Mouse (Mus musculus) kidney, adult 9 months (tissue): ENCODE measurements around the gene Gclc.

Experiments
- DNase-seq: peaks from one replicate; pipeline ENCODE4 v3.0.0; 2022

Gclc gene

DNA sequence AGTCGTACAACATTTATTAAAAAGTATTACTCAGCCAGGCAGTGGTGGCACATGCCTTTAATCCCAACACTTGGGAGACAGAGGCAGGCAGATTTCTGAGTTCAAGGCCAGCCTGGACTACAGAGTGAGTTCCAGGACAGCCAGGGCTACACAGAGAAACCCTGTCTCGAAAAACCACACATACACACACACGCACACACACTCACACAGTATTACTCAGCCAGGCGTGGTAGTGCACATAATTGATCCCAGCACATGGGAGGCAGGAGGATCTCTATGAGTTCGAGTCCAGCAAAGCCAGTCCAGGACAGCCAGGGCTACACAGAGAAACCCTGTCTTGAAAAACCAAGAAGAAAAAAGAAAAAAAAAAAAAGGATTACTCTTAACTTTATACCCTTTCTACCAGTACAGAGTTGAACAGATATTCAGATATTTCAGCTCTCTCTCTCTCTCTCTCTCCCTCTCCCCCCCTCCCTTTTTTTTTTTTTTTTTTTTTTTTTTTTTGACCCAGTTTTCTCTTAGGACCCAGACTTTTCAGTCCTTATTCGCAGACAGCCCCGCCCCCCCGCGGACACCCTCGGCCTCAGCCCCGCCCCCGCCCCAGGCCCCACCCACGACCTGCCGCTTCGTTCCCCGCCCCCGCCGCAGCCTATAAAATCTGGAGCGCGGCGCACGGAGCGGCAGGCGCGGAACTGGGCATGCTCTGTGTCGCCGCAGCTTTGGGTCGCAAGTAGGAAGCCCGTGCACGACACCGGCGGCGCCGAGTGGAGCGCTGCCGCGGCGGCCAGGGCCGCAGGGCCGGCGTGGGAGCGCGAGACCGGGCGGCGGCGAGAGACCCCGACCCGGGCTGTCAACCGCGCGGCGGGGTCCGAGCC lies at the start of gene Gclc:
Gene Gclc, plus strand, starts transcription at position 683 of the 875 bp plus-strand sequence.
- DNase-seq: peak; percentile 94

DNA sequence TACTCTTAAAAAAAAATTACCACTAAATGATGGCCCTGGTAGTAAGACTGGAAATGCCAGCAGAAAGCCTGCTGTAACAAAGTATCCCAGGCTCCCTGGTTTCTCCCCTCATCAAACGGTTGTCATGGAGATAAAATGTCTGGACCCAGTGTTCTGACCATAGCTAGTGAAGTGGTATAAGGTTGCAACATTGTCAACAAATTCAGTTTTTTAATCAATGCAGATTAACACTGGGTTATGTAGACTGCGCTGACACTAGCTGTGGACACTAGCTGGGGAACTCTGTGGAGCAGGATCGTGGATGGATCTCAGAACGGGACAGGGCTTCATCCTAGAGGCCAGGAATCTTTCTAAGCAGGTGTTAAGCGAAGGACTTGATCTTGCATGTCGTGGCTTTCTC lies 47.8 kb upstream of the Gclc start:
- DNase-seq: no peak

DNA sequence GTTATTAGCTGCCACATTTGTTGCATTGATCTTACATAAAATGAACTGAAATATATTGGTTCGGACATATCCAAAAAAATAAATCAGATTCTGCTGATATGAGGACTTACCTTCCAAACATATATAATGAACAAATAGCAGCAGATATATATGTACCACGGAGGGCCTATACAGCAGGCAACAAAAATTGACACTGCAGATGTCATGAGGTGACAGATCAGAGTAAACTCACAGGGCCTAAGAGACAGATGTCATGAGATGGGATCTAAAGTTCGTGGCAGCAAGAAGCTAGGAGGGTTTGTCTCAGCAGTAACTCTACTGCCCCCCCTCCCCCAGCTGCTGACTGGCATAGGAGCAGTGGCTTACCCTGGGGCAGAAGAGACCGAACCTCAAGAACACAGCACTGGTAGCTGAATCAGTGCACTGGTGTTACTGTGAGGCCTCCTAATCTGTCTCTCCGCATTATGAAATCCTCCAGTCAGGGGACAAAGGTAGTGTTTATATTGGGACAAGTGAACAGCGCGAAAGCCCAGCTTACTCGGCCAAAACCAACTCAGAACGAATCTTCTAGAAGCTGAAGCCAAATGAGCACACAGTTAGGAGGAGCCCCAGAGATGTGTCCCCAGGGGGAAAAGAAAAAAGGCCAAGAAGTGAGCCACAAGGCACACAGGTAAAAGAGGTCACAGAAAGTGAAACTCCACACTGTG lies 46.7 kb upstream of the Gclc start:
- DNase-seq: peak; percentile 38

DNA sequence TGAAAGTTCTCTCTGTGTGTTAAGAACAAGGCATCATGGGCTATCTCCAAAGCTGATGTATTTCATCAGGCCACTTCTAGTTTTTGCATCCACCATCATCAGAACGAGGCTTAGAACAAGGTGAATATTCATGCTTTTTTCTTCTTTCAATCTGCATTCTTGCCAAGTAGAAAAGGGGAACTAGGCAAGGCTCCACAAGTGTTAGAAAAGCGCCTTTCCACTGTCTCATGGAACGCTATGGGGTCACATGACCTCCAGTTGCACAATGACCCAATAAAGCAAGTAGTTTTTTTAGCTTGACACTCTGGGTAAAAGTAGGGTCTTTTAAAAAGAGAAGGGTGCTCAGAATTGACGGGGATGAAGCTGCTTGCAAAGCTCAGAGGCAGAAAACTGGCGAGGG lies 45.4 kb upstream of the Gclc start:
- no peak for DNase-seq

DNA sequence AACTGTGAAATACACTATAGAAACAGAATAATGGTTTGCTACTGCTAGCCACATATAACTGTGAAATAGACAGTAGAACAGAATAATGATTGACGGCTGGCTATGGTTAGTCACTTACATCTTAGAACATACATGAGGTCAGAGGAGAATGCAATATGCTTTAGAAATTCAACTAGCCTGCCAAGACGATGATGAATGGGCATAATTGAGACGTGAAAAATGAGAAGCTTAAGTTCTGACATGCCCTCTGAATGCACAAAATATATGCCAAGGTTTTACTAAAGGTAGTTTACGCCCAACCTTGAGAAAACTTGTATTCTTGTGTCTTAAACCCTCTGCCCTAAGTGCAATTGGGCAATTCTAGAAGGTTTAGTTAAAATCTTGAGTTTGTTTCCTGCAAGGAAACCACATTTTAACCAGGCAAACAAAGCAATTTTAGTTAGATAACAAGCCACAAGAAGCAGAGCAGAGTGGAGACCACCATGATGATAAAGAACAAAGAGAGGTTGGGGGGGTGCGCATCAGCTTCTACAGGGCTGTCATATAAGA lies 43.2 kb upstream of the Gclc start:
- DNase-seq: no peak

DNA sequence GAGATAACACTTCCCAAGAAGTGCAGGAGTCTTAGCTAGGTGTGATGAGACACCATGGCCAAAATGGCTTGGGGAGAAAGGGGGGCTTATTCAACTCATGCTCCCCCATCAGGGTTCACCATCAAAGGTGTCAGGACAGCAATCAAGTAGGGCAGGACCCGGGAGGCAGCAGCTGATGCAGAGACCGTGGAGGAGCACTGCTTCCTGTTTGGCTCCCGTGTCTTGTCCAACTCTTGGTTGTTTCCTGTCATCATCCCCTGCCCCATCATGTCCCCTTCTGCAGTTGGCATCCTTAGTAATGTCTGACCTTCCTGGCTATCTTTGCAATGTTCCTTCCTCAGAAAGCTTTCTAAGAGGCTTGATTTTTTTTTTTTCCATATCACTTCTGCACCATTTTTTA lies 41.5 kb upstream of the Gclc start:
- DNase-seq: no peak

DNA sequence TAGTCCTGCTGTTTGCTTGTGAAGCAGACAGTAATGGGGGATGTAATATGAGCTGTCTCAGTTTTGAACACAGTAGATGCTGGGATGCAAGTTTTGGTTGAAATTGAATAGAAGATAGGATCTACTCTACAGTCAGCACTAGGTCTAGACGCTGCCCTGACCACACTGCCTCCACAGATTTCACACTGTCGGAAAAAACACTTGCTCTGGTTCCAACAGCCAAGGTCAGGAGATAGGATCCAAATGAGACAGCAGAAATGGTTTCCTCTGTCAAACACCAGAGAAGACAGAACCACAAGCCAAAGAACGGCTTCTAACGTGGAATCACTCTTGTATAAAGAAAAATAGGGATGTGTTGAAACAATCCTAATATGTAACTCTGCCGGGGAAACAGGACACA lies 41.0 kb upstream of the Gclc start:
- DNase-seq: no peak

DNA sequence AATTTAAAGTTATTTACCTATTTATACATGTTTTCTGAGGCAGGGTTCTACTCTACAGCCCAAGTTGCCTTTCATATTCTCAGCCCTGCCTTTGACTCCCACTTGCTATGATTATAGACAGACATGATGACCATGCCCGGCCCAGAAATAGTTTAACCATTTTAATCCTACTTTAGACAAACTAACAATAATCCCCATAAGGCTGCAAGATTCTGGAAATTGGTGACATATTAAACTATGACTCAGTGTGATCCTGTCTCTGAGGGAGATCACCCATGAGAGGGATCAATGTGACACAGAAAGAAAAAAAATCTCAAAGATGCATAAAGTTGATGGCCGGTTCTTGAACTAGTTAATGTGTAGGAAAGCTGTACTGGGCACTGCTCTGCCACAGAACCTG lies 39.1 kb upstream of the Gclc start:
- peak; percentile 62 for DNase-seq

DNA sequence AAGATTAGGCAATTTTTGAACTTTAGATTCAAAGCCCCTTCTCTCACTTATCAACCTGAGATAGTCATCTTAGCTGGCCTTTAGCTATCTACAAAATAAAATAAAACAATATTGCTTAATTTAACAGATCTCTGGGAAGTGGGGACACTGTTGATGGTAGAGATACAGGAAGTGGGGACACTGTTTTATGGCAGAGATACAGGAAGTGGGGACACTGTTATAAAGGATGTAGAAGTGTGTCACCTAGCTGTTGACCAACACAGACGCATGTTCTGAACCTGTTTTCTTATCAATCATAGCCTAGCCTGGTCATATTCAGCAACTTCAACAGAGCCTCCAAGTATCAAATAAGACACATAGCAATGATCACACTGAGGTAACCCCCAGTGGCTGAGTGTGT lies 38.3 kb upstream of the Gclc start:
- DNase-seq: no peak

DNA sequence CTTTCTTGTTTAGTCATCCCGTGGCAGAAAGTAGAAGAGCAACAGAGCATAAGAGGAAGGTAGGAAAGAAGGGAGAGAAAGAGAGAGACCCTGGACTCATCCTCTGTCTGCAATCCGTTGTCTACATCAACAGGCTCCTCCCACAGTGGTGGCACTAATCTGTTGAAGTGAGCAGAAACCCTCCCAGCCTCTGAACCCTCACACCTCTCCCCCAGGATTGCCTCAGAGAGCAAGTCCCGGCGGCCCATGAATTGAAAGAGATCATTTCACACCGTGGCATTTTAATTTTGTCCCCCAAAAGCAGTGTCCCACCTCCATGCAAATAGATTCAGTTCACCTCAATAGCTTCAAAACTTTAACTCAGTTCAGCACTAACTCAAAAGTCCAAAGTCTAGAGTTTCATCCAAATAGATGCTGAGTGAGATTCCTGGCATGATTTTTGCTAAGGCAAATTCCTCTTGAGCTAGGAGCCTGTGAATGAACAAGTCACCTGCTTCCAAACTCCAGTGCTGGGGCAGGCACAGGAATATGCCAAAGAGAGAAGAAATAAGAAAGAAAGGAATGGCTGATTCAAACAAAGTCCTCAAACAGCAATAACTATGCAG lies 36.4 kb upstream of the Gclc start:
- peak; percentile 91 for DNase-seq

DNA sequence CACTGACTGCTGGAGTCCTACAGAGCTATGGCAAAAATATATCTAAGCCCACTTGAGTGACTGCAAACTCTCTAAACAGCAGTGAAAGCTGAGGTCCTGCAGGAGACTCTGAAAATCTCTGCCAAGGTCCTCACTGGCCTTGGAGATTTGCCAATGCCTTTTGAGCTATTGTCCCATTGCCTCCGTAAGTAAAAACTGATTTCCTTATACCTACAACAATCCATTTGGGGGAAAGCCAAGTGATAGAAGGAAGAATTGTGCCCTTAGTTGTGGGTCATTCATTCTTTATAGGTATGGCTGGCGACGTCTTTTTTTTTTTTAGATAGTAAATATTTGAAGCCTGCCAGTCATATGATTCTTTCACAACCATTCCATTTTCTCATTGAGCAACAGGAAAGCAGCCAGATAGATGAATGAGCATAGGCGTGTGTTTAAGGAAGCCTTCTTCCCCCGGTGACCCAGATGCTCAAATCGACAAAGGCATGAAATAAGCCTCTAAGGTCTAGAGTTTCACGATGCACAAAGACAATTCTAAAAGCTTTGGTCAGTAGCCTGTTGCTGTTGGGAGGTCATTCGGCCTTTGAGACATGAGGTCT lies 35.4 kb upstream of the Gclc start:
- DNase-seq: peak; percentile 58

DNA sequence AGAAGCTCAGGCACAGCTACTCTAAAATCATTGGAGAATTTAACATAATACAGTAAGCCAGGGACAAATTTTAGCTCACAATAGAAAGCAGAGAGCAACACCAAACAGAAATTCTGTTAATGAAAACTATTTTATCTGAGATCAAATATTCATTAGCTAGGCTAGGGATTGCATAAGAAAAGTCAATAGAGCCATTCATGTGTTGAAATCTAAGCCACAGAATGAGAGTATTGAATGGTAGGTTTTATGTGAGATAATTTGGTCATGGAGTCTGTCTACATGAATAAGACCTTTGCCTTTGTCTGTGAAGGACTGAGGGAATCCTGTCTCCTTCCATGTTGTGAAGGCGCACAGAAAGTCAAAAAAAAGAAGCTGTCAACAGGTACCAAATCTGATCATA lies 34.7 kb upstream of the Gclc start:
- DNase-seq: no peak

DNA sequence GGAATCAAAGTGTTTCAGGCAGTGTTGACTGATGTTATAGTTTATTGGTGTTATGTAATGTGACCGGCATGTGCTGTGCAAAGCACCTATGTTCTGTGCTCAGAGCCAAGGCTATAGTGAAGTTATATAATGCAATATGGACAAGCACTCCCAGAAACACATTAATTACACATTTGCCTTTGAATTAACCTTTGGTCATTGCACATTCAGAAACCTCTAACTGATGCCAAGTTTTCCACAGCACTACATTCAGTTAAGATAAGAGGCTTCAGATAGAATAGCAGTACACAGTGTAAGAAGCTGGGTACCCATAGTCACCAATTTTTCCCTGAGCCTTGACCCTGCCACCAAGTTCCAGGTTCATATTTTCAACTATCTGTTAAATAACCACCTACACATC lies 32.0 kb upstream of the Gclc start:
- DNase-seq: peak; percentile 60

DNA sequence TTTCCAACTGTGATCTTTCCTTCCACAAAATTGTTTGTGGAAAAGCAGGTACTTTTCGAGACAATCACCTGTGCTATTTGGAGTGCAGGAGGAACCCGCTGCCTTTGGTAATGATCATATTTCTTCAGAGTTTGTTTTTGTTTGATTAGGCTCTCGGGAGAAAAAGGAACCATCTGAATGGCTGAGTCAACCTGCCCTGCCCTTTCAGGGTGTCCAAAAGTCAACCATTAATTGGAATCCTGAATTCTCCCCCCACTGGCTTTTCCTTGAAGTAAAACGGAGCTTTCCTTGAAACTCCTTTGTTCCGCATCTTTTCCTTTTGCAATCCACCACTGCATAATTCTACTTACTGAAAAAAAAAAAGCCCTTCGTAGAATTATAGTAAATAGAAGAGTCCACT lies 30.1 kb upstream of the Gclc start:
- DNase-seq: peak; percentile 53

DNA sequence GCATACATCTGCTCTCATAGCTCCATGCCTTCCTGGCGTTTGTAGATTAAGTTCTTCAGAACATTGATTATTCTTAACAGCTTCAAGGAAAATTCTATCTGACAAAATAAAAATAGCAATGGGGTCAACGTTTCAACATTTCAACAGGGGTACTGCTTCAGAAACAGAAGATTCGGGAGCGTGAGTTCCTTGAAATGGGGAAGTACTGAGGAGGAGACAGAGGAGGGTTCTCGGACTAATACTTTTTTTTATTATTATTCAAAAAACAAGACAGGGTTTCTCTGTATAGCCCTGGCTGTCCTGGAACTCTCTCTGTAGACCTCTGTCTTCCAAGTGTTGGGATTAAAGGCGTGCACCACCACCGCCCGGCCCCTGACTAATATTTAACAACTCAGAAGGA lies 28.9 kb upstream of the Gclc start:
- no peak for DNase-seq

DNA sequence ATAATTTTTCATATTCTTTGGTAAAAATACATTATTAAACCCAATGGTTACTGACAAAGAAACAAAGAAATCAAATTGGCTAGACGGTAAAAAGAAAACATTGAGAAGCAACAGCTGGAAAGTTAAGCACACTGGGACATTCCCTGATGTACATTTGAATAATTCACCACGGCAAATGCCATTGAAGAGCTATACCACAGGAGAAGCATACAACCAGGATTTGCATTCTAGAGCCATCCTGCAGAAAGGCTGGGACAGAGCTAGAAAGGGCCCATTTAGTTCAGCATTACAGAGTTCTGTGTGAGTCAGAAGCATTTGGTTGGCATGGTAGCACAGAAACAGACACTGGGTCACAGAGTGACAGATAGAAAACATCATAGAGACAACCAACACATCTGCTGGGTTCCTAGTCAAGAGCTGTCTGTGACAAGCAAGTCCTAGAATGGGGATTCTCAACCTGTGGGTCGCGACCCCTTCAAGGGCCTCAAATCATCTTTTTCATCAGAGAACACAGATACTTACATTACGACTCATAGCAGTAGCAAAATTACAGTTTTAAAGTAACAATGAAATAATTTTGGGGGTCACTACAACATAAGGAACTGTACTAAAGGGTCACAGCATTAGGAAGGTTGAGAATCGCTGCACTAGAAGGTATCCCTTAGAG lies 28.2 kb upstream of the Gclc start:
- DNase-seq: no peak

DNA sequence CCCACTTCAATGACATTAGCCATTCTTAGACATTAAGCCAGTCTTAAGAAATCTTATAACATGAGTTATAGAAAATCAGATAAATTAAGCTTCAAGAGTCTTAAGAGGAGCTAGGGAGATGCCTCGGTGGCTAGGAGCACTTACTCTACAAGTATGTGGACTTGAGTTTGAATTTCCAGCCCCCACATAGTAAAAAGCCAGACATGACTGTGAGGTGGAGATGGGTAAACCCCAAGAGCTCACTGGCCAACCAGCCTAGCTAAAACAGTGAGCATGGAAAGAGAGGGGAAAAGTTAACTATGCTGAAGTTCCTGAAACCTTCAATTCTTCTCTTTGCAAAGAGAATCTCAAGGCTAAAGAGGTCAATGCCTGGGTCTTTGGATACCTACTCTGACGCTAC lies 27.3 kb upstream of the Gclc start:
- DNase-seq: no peak

DNA sequence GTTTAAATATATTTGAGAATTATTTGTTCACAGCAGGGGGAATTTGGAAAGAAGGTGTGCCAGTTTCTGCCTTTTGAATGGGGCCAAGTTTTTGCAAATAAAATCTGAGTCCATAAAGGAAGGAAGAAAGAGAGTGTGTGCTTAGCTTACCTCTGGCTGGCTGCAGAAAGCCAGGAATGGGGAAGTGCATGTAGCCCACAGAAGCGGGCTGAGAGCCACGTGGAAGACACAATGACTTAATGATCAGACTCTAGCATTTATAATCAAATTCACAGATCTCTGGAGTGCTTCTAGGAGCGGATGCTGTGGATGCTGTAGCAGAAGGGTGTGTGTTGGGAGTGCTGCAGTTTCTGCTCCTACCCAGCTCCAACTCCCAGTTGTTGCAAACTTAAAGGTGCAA lies 22.3 kb upstream of the Gclc start:
- DNase-seq: no peak

DNA sequence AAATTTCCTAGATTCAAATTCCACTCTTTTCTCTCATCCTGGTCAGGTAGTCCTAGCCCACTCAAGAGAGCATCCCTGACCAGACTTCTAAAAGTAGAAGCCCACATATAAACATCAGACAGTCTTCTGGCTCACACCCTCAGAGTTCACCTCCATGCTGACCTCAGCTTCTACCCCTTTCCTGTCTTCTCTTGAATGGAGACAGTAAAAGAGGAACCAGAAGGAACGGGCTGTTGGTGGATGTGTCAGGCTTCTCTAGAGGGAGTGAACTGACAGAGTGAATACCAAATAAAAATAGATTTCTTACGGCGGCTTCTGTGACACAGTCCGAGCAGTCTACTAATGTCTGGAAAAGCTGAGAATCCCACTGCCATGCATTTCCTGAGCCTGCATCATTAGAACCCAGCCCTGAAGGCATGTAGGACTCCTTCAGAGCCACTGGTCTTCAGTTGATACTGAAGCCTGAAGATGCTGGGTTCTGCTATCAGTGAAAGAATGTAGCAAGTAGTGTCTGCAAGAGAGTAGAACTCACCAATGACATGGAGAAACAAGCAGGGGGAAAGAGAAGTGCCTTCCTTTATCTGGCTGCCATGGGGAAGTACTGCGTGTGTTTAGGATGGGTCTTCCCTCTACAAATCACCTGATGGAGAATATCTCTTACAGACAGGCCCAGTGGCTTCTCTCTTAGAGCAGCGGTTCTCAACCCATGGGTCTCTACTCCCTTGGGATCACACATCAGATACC lies 16.9 kb upstream of the Gclc start:
- no peak for DNase-seq

DNA sequence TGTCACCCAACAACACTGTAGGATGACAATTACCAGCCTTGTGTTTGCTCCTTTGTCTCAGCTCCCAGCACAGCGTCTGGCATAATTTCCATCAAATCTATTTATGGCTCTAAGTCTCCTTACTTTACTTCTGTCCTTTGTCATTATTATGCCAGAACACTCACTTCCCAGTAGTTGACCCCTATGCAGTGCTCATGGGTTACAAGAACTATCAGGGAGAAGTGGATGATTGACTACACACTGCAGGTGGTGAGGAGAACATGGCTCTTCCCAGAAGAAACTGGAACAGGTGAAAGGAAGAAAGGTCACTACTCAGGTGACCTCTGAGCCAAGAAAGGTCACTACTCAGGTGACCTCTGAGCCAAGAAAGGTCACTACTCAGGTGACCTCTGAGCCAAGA lies 12.9 kb upstream of the Gclc start:
- DNase-seq: no peak

DNA sequence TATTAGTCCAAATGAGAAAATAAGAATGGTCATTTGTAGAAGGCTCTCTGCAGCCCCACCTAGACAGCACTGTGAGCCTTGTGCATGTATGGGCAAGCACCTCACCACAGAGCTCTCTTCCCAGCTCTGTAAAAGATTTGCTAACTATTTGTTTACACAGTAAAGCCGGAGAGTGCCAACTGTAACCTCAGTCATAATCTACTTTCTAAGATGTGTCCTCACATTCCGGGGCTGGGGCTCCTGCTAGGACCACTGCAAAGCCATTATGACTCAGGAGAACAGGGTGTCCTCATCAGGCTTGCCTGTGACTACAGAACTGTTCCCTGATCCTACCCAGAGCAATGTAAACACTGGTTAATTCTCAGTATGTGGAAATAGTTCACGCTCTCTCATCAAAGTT lies 9.5 kb upstream of the Gclc start:
- peak; percentile 61 for DNase-seq

DNA sequence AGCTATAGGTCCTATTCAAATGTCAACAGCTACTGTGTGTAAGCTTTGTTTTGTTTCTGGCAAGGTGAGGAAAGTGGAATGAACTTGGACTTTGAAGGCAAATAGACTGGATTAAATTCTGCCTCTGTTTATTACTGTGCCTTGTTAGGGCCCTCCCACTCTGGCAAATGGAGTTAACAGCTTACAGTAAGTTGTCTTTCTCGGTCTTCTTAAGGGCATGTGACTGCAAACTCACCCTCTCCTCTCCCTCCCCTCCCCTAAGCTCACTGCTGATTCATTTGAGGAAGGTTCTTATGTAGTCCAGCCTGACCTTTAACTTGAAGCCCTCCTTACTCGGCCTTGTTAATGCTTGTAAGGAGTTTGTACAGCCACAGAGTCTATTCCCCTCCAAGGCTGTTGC lies 8.0 kb upstream of the Gclc start:
- DNase-seq: no peak
